Mouse (Mus musculus) kidney, embryonic 15.5 days (tissue): Measurements from ENCODE around the gene Hspa4l. TPM values are rescaled to one million over a fixed set of nuclear protein-coding genes. Genes with fewer than 3 reads are reported as not detected.

Source experiments
- polyA plus RNA-seq: library from polyadenylated mRNA; unstranded; fragments of >200 nt; fragmentation: Nextera tagmentation; extraction: Ambion mirVana; gene quantifications from 2 replicates; pipeline ENCODE4 v1.2.1, GENCODE M21; 2015

The Hspa4l gene
- polyA plus RNA-seq, 1 experiment from 2014 or later: 8.1 TPM

Other genes starting within 250 kb of the Hspa4l start
- 3.4 TPM in 2 replicates for gene Intu, start 213.2 kb upstream of the Hspa4l start, polyA plus RNA-seq
- 0.10 and 0.12 TPM in 2 replicates for gene Slc25a31, start 35.6 kb upstream of the Hspa4l start, polyA plus RNA-seq
- 57.8 and 61.8 TPM in 2 replicates for gene Plk4, start 55.5 kb downstream of the Hspa4l start, polyA plus RNA-seq
- 6.7 and 7.1 TPM in 2 replicates for gene Mfsd8, start 102.4 kb downstream of the Hspa4l start, polyA plus RNA-seq
- 8.7 and 10.2 TPM in 2 replicates for gene Abhd18, start 102.5 kb downstream of the Hspa4l start, polyA plus RNA-seq
- gene 1700034I23Rik, start 158.0 kb downstream of the Hspa4l start, polyA plus RNA-seq: 0.10 and 0.35 TPM in 2 replicates
- gene Larp1b, start 205.3 kb downstream of the Hspa4l start, polyA plus RNA-seq: 8.3 and 10.1 TPM in 2 replicates